Mouse (Mus musculus) olfactory bulb, adult 2 months (tissue): ENCODE data around the gene Rora.

ENCODE experiments used
- CTCF ChIP-seq: fragments of 200-500 bp; IDR thresholded peaks from 2 replicates; pipeline ENCODE4 v1.5.1; 2012; ENCODE audit warnings: low read depth, mild to moderate bottlenecking, low read length, moderate library complexity; ENCODE audit not compliant: insufficient read depth
- POLR2A ChIP-seq: fragments of 200-500 bp; IDR thresholded peaks from 2 replicates; pipeline ENCODE4 v1.6.1; 2012; ENCODE audit warnings: mild to moderate bottlenecking, low read depth, low read length, moderate library complexity; ENCODE audit not compliant: insufficient read depth

DNA sequence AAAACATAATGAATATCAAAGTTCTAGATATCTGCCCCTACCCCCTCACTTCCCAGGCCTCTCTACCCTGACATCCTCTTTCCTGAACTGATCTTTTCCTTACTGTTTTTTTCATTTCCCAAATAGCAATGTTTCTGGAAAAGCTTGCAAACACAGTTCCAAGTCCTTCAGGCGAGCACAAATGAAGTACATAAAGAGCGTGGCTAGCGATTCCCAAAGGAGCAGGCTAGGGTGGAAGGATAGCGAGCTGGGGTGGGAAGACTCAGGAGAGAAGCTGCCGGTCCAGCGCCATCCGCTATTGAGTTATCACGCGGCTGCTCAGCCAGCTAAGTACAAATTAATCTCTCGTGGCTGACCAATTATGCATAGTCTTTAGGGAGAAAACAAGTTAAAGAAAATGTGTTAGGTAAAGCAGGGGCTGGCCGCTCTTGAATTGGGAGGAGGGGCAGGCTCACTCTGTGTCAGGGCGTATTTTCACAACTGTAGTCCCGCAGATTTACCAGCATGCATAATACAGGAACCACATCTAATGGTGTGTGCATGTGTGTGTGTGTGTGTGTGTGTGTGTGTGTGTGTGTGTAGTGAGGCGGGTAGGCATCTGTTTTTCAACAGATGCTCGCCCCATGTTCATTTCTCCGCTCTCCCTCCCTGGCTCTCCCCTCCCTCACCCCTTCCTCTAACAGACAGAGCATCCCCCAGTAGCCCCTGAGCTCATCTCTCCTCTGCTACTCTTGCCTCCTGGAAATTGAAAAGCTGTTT is 188.7 kb downstream of the Rora start:
- TF ChIP-seq POLR2A (no peak), CTCF (no peak)
